In the genomic region with DNA sequence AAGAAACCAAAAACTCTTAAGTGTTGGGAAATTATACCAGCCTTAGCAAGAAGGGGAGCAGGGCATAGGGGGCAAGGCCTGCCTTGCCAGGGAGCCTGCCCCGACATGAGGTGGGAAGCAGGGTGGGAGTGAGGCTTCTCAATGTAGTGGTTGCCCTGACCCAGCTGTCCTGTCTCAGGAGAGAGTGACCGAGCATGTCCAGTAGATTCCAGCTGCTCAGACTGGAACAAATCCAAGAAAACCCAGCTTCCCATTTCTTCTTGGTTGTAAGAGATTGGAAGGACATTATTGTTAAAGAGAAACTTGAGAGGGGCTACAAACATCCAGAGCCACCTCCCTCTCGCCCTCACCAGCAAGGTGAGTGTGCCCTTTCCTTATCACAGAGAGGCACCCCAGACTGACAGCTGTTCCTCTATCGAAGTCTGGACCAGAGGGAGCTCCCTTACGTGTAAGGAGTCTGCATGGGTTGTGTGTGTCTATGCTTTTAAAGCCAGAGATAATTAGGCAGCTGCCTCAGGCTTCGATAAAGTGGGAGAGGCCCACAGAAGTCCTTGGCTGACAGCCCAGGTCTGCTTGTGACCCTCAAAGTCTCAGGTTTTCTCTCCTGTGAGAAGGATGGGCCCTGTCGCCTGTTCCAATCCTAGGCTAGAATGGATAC, we compare ENCODE assay signal across 9 mouse cellular contexts.
DNase-seq lines count a peak whose midpoint lies in the region; ATAC-seq and TF ChIP-seq lines count a peak whose summit lies in the region.
"Had no signal": no experiment of that assay in that cellular context is flagged by ENCODE, and none has a peak within 500 bp of the region (broad histone marks: within the 10 kb centered on the region; RNA-seq: fewer than 3 reads in every experiment).

No protein-coding gene starts in this region.

- H3K27me3 ChIP-seq in lung, embryonic 15.5 days = no peaks in the 10 kb centered on the region
- H3K27me3 ChIP-seq in kidney, embryonic 15.5 days = no peaks in the 10 kb centered on the region
- no peaks in the 10 kb centered on the region for H3K27me3 ChIP-seq in midbrain, postnatal 0 days (ENCODE audit: insufficient read depth, low read length)
- H3K27me3 ChIP-seq: neural tube, embryonic 12.5 days had no signal

- DNase-seq in adrenal gland, postnatal 14 days = peak; percentile 31
- no peak for DNase-seq in adrenal gland, postnatal 4 days (ENCODE audit: low spot score in 2 of 2)
- DNase-seq in lung, adult 18-20 months = no peak
- no peak for DNase-seq in midbrain, postnatal 0 days (ENCODE audit: low spot score)
- no peak for DNase-seq in adrenal gland, postnatal 10 days

- H3K4me1 ChIP-seq in lung, embryonic 15.5 days = peaks cover 14% of the 10 kb centered on the region
- H3K4me1 ChIP-seq in kidney, embryonic 15.5 days = peaks cover 23% of the 10 kb centered on the region
- H3K4me1 ChIP-seq in midbrain, postnatal 0 days (ENCODE audit: insufficient read depth, low read length) = peaks cover 5% of the 10 kb centered on the region; the same call in 1 of the 2 replicates

- TF ChIP-seq CTCF in midbrain, postnatal 0 days (IDR thresholded peaks at IDR 0.05) = no peak

- no peak overlapping the region for H3K4me2 ChIP-seq in lung, embryonic 15.5 days
- peak overlapping the region; percentile 15; the same call in 1 of the 2 replicates for H3K4me2 ChIP-seq in kidney, embryonic 15.5 days
- H3K4me2 ChIP-seq in midbrain, postnatal 0 days (ENCODE audit: low read depth, low read length, poor library complexity, severe bottlenecking) = no peak overlapping the region
- H3K4me2 ChIP-seq: neural tube, embryonic 12.5 days had no signal

- WGBS in lung, embryonic 15.5 days = 30% methylated on average over 7 of the region's 7 CpGs
- WGBS in kidney, embryonic 15.5 days = 17% methylated on average over 7 of the region's 7 CpGs
- WGBS in midbrain, postnatal 0 days = 59% methylated on average over 7 of the region's 7 CpGs

- no peak overlapping the region for H3K4me3 ChIP-seq in lung, embryonic 15.5 days
- H3K4me3 ChIP-seq in kidney, embryonic 15.5 days (replicated peaks) = no peak overlapping the region
- H3K4me3 ChIP-seq in midbrain, postnatal 0 days (ENCODE audit: low read depth, low read length) = no peak overlapping the region
- H3K4me3 ChIP-seq: neural tube, embryonic 12.5 days had no signal

- H3K27ac ChIP-seq in lung, embryonic 15.5 days = 0 out of 2 replicates have a peak overlapping the region, but pooled peaks have one; percentile 1
- H3K27ac ChIP-seq in kidney, embryonic 15.5 days = peak overlapping the region; percentile 82
- H3K27ac ChIP-seq in midbrain, postnatal 0 days (ENCODE audit: low read depth, low read length) = 0 out of 2 replicates have a peak overlapping the region, but pooled peaks have one; percentile 26
- H3K27ac ChIP-seq: neural tube, embryonic 12.5 days had no signal

- no peaks in the 10 kb centered on the region for H3K9me3 ChIP-seq in lung, embryonic 15.5 days
- H3K9me3 ChIP-seq in kidney, embryonic 15.5 days (replicated peaks) = no peaks in the 10 kb centered on the region
- H3K9me3 ChIP-seq in midbrain, postnatal 0 days (ENCODE audit: low read length) = no peaks in the 10 kb centered on the region
- H3K9me3 ChIP-seq: neural tube, embryonic 12.5 days had no signal

- no peaks in the 10 kb centered on the region for H3K36me3 ChIP-seq in lung, embryonic 15.5 days
- no peaks in the 10 kb centered on the region for H3K36me3 ChIP-seq in kidney, embryonic 15.5 days
- H3K36me3 ChIP-seq in midbrain, postnatal 0 days (ENCODE audit: insufficient read depth, low read length) = no peaks in the 10 kb centered on the region
- H3K36me3 ChIP-seq: neural tube, embryonic 12.5 days had no signal

- peak; percentile 55; the same call in 1 of the 2 replicates for ATAC-seq in lung, embryonic 15.5 days (ENCODE audit: borderline replicate concordance, extremely low read depth, low FRiP score, low TSS enrichment)
- ATAC-seq in kidney, embryonic 15.5 days (replicated peaks; ENCODE audit: low FRiP score) = peak; percentile 71
- no peak for ATAC-seq in midbrain, postnatal 0 days (ENCODE audit: low FRiP score)
- no peak for ATAC-seq in megakaryocyte, adult 5-6 weeks (ENCODE audit: poor library complexity, severe bottlenecking)

- no peak overlapping the region for H3K9ac ChIP-seq in lung, embryonic 15.5 days
- H3K9ac ChIP-seq in kidney, embryonic 15.5 days = no peak overlapping the region
- no peak overlapping the region for H3K9ac ChIP-seq in midbrain, postnatal 0 days (replicated peaks; ENCODE audit: low read length, poor library complexity, severe bottlenecking)
- H3K9ac ChIP-seq: neural tube, embryonic 12.5 days had no signal

Comparison
In these comparisons a context has a peak if more than half of its experiments do, and no peak if none do; other contexts are left out.
1. ATAC-seq: peak in lung, embryonic 15.5 days (single experiment) and kidney, embryonic 15.5 days (single experiment); none in midbrain, postnatal 0 days (single experiment) and megakaryocyte, adult 5-6 weeks (single experiment).
2. H3K27ac ChIP-seq: peak in every context shown above with its lines; median percentile 82 in kidney, embryonic 15.5 days; 26 in midbrain, postnatal 0 days; 1 in lung, embryonic 15.5 days.